Mouse (Mus musculus): ENCODE results near the gene Tesc. TPM values are rescaled to one million over a fixed set of nuclear protein-coding genes. Genes with fewer than 3 reads are reported as not detected.

The Tesc gene
- polyA plus RNA-seq, 1 experiment, result 48.4 TPM

- Histone ChIP-seq H3K27ac (ENCODE audit: control insufficient read depth, insufficient read depth, low read length) (no peak overlapping the region), H3K27me3 (ENCODE audit: control insufficient read depth, insufficient read depth, low read length) (peaks cover 17% of the 10 kb centered on the region), H3K4me3 (ENCODE audit: control insufficient read depth, insufficient read depth, low read length) (no peak overlapping the region), H3K36me3 (ENCODE audit: control insufficient read depth, insufficient read depth, low read length) (no peaks in the 10 kb centered on the region), H3K4me1 (replicated peaks; ENCODE audit: control insufficient read depth, insufficient read depth, low read length) (peaks cover 53% of the 10 kb centered on the region)
- DNase-seq, result no peak
- WGBS, result 92% methylated on average over 9 of the region's 9 CpGs
- TF ChIP-seq CTCF (IDR thresholded peaks at IDR 0.05; ENCODE audit: borderline replicate concordance, control insufficient read depth, extremely low read depth, insufficient read depth, low read length, poor library complexity), result no peak
- TF ChIP-seq POLR2A (IDR thresholded peaks at IDR 0.05; ENCODE audit: control insufficient read depth, extremely low read depth, insufficient read depth, low read length, poor library complexity), result no peak
Observed at GRCm38 (mm10) chr5:118030022-118030675, 2.6 kb downstream of the Tesc start.

GRCm38 (mm10) chr5:118031059-118031458 is 3.5 kb downstream of the Tesc start:
- TF ChIP-seq POLR2A (IDR thresholded peaks at IDR 0.05; ENCODE audit: control insufficient read depth, extremely low read depth, insufficient read depth, low read length, poor library complexity) (no peak), CTCF (IDR thresholded peaks at IDR 0.05; ENCODE audit: borderline replicate concordance, control insufficient read depth, extremely low read depth, insufficient read depth, low read length, poor library complexity) (no peak)
- Histone ChIP-seq H3K4me3 (ENCODE audit: control insufficient read depth, insufficient read depth, low read length) (no peak overlapping the region), H3K27me3 (ENCODE audit: control insufficient read depth, insufficient read depth, low read length) (peaks cover 17% of the 10 kb centered on the region), H3K27ac (ENCODE audit: control insufficient read depth, insufficient read depth, low read length) (no peak overlapping the region), H3K36me3 (ENCODE audit: control insufficient read depth, insufficient read depth, low read length) (no peaks in the 10 kb centered on the region), H3K4me1 (replicated peaks; ENCODE audit: control insufficient read depth, insufficient read depth, low read length) (peaks cover 55% of the 10 kb centered on the region)
- DNase-seq, result no peak
- WGBS, result 100% methylated on average over 5 of the region's 5 CpGs

GRCm38 (mm10) chr5:118031508-118031907 is 4.0 kb downstream of the Tesc start:
- TF ChIP-seq CTCF (IDR thresholded peaks at IDR 0.05; ENCODE audit: borderline replicate concordance, control insufficient read depth, extremely low read depth, insufficient read depth, low read length, poor library complexity), result no peak
- TF ChIP-seq POLR2A (IDR thresholded peaks at IDR 0.05; ENCODE audit: control insufficient read depth, extremely low read depth, insufficient read depth, low read length, poor library complexity), result no peak
- no peak for DNase-seq
- H3K4me1 ChIP-seq (replicated peaks; ENCODE audit: control insufficient read depth, insufficient read depth, low read length), result peaks cover 56% of the 10 kb centered on the region
- no peak overlapping the region for H3K4me3 ChIP-seq (ENCODE audit: control insufficient read depth, insufficient read depth, low read length)
- no peaks in the 10 kb centered on the region for H3K36me3 ChIP-seq (ENCODE audit: control insufficient read depth, insufficient read depth, low read length)
- 94% methylated on average over 4 of the region's 4 CpGs for WGBS
- H3K27ac ChIP-seq (ENCODE audit: control insufficient read depth, insufficient read depth, low read length), result no peak overlapping the region
- peaks cover 17% of the 10 kb centered on the region for H3K27me3 ChIP-seq (ENCODE audit: control insufficient read depth, insufficient read depth, low read length)

- H3K27ac ChIP-seq (ENCODE audit: control insufficient read depth, insufficient read depth, low read length), result no peak overlapping the region
- 17% methylated on average over 4 of the region's 4 CpGs for WGBS
- no peak for TF ChIP-seq POLR2A (IDR thresholded peaks at IDR 0.05; ENCODE audit: control insufficient read depth, extremely low read depth, insufficient read depth, low read length, poor library complexity)
- TF ChIP-seq CTCF (IDR thresholded peaks at IDR 0.05; ENCODE audit: borderline replicate concordance, control insufficient read depth, extremely low read depth, insufficient read depth, low read length, poor library complexity), result no peak
- peaks cover 55% of the 10 kb centered on the region for H3K4me1 ChIP-seq (replicated peaks; ENCODE audit: control insufficient read depth, insufficient read depth, low read length)
- peaks cover 1% of the 10 kb centered on the region; the same call in 1 of the 2 replicates for H3K27me3 ChIP-seq (ENCODE audit: control insufficient read depth, insufficient read depth, low read length)
- DNase-seq, result no peak
- H3K4me3 ChIP-seq (ENCODE audit: control insufficient read depth, insufficient read depth, low read length), result no peak overlapping the region
- H3K36me3 ChIP-seq (ENCODE audit: control insufficient read depth, insufficient read depth, low read length), result no peaks in the 10 kb centered on the region
Observed at GRCm38 (mm10) chr5:118033328-118033727, 5.8 kb downstream of the Tesc start.

- Histone ChIP-seq H3K4me1 (replicated peaks; ENCODE audit: control insufficient read depth, insufficient read depth, low read length) (peaks cover 53% of the 10 kb centered on the region), H3K27me3 (ENCODE audit: control insufficient read depth, insufficient read depth, low read length) (no peaks in the 10 kb centered on the region; the same call in 1 of the 2 replicates), H3K27ac (ENCODE audit: control insufficient read depth, insufficient read depth, low read length) (no peak overlapping the region), H3K36me3 (ENCODE audit: control insufficient read depth, insufficient read depth, low read length) (no peaks in the 10 kb centered on the region), H3K4me3 (ENCODE audit: control insufficient read depth, insufficient read depth, low read length) (no peak overlapping the region)
- WGBS, result 83% methylated on average over 6 of the region's 6 CpGs
- no peak for DNase-seq
- no peak for TF ChIP-seq CTCF (IDR thresholded peaks at IDR 0.05; ENCODE audit: borderline replicate concordance, control insufficient read depth, extremely low read depth, insufficient read depth, low read length, poor library complexity)
- TF ChIP-seq POLR2A (IDR thresholded peaks at IDR 0.05; ENCODE audit: control insufficient read depth, extremely low read depth, insufficient read depth, low read length, poor library complexity), result no peak
Observed at GRCm38 (mm10) chr5:118033740-118034139, 6.2 kb downstream of the Tesc start.

GRCm38 (mm10) chr5:118034632-118035031 is 7.1 kb downstream of the Tesc start:
- no peaks in the 10 kb centered on the region for H3K27me3 ChIP-seq (ENCODE audit: control insufficient read depth, insufficient read depth, low read length)
- H3K4me1 ChIP-seq (replicated peaks; ENCODE audit: control insufficient read depth, insufficient read depth, low read length), result peaks cover 55% of the 10 kb centered on the region
- no peak overlapping the region for H3K27ac ChIP-seq (ENCODE audit: control insufficient read depth, insufficient read depth, low read length)
- TF ChIP-seq POLR2A (IDR thresholded peaks at IDR 0.05; ENCODE audit: control insufficient read depth, extremely low read depth, insufficient read depth, low read length, poor library complexity), result no peak
- no peak for TF ChIP-seq CTCF (IDR thresholded peaks at IDR 0.05; ENCODE audit: borderline replicate concordance, control insufficient read depth, extremely low read depth, insufficient read depth, low read length, poor library complexity)
- no peaks in the 10 kb centered on the region for H3K36me3 ChIP-seq (ENCODE audit: control insufficient read depth, insufficient read depth, low read length)
- H3K4me3 ChIP-seq (ENCODE audit: control insufficient read depth, insufficient read depth, low read length), result no peak overlapping the region
- 96% methylated on average over 1 of the region's 1 CpGs for WGBS
- no peak for DNase-seq
